Mouse (Mus musculus) liver, embryonic 11.5 days (tissue): ENCODE measurements around the gene Lyg2. TPM values are rescaled to one million over a fixed set of nuclear protein-coding genes. Genes with fewer than 3 reads are reported as not detected.

Source experiments
- ATAC-seq: fragments of 200-750 bp; cut with Nextera tagmentation; replicated peaks from 2 replicates; pipeline ENCODE4 v1.8.0; 2017; ENCODE audit warnings: moderate number of reproducible peaks, mild to moderate bottlenecking, moderate TSS enrichment, moderate library complexity; ENCODE audit not compliant: low FRiP score
- DNase-seq: peaks from one replicate; pipeline ENCODE4 v3.0.0-alpha.2; 2017; ENCODE audit warnings: low spot score
- H3K27ac ChIP-seq: fragments of 300-500 bp; sonication (generic); 2 replicates; pipeline ENCODE4 v1.5.1; 2014; ENCODE audit warnings: mild to moderate bottlenecking, low read depth, low read length, control low read depth
- H3K27me3 ChIP-seq: fragments of 300-500 bp; sonication (generic); replicated peaks from 2 replicates; pipeline ENCODE4 v1.6.1; 2014; ENCODE audit warnings: low read length, mixed read lengths; ENCODE audit not compliant: control insufficient read depth, insufficient read depth
- H3K36me3 ChIP-seq: fragments of 300-500 bp; sonication (generic); 2 replicates; pipeline ENCODE4 v1.6.1; 2014; ENCODE audit warnings: mild to moderate bottlenecking, low read length, moderate library complexity, mixed read lengths; ENCODE audit not compliant: control insufficient read depth, insufficient read depth
- H3K4me1 ChIP-seq: fragments of 300-500 bp; sonication (generic); replicated peaks from 2 replicates; pipeline ENCODE4 v1.6.1; 2014; ENCODE audit warnings: low read length, mixed read lengths; ENCODE audit not compliant: control insufficient read depth, insufficient read depth
- H3K4me2 ChIP-seq: fragments of 300-500 bp; sonication (generic); 2 replicates; pipeline ENCODE4 v1.6.1; 2014; ENCODE audit warnings: mild to moderate bottlenecking, control low read depth, moderate library complexity
- H3K4me3 ChIP-seq: fragments of 300-500 bp; sonication (generic); 2 replicates; pipeline ENCODE4 v1.5.1; 2014; ENCODE audit warnings: low read depth, low read length, control low read depth
- H3K9ac ChIP-seq: fragments of 300-500 bp; sonication (generic); 2 replicates; pipeline ENCODE4 v1.6.1; 2014; ENCODE audit warnings: low read depth, low read length, control low read depth
- H3K9me3 ChIP-seq: fragments of 300-500 bp; sonication (generic); 2 replicates; pipeline ENCODE4 v1.6.1; 2016; ENCODE audit warnings: low read length, inconsistent platforms, mixed read lengths; ENCODE audit not compliant: control insufficient read depth
- WGBS: fragments of 180-500 bp; shearing (Covaris S2); extraction: QIAGEN DNeasy Blood & Tissue Kit; methylation state at CpG from one replicate; pipeline ENCODE4 v1.1.7; 2014; 5-methylcytosine and 5-hydroxymethylcytosine counted together
- polyA plus RNA-seq: library from polyadenylated mRNA; unstranded; fragments of >200 nt; fragmentation: Nextera tagmentation; extraction: Ambion mirVana; gene quantifications from 2 replicates; pipeline ENCODE4 v1.2.1, GENCODE M21; 2014

The Lyg2 gene
- polyA plus RNA-seq, 1 experiment from 2014 or later: not detected

- Histone ChIP-seq H3K27ac (peak overlapping the region; percentile 66), H3K9ac (peak overlapping the region; percentile 78), H3K36me3 (no peaks in the 10 kb centered on the region), H3K4me3 (peak overlapping the region; percentile 71), H3K9me3 (no peaks in the 10 kb centered on the region), H3K27me3 (0 out of 2 replicates have a peak, but pooled peaks cover 2% of the 10 kb centered on the region), H3K4me2 (peak overlapping the region; percentile 79), H3K4me1 (no peaks in the 10 kb centered on the region)
- no peak for DNase-seq
- WGBS: 10% methylated on average over 23 of the region's 23 CpGs
- no peak for ATAC-seq
Observed at GRCm38 (mm10) chr1:37865401-37866215, 50.7 kb downstream of the Lyg2 start.

- WGBS: under 1% methylated on average over 86 of the region's 90 CpGs
- no peaks in the 10 kb centered on the region for H3K4me1 ChIP-seq
Observed at GRCm38 (mm10) chr1:37864511-37865400, 51.5 kb downstream of the Lyg2 start.

More at GRCm38 (mm10) chr1:37864511-37865400, 51.5 kb downstream of the Lyg2 start:
- Histone ChIP-seq H3K9me3 (no peaks in the 10 kb centered on the region), H3K27me3 (0 out of 2 replicates have a peak, but pooled peaks cover 2% of the 10 kb centered on the region), H3K9ac (peak overlapping the region; percentile 78), H3K4me3 (peak overlapping the region; percentile 71), H3K36me3 (no peaks in the 10 kb centered on the region), H3K4me2 (peak overlapping the region; percentile 84), H3K27ac (peak overlapping the region; percentile 66)
- DNase-seq (peak; percentile 98), ATAC-seq (peak; percentile 98)

Other genes starting within 250 kb of the Lyg2 start
- 0.58 and 0.69 TPM in 2 replicates for gene 2010300C02Rik, start 196.4 kb downstream of the Lyg2 start, polyA plus RNA-seq
- gene Tsga10, start 50.1 kb downstream of the Lyg2 start, polyA plus RNA-seq: 2.9 and 3.3 TPM in 2 replicates
- gene Lipt1, start 44.8 kb downstream of the Lyg2 start, polyA plus RNA-seq: 9.6 and 11.3 TPM in 2 replicates
- gene Mitd1, start 26.1 kb downstream of the Lyg2 start, polyA plus RNA-seq: 36.3 and 37.7 TPM in 2 replicates
- 288 and 300 TPM in 2 replicates for gene Mrpl30, start 26.0 kb downstream of the Lyg2 start, polyA plus RNA-seq
- gene Lyg1, start 41.3 kb upstream of the Lyg2 start, polyA plus RNA-seq: not detected in 2 replicates
- 105 and 110 TPM in 2 replicates for gene Txndc9, start 81.4 kb upstream of the Lyg2 start, polyA plus RNA-seq
- 35.0 and 40.1 TPM in 2 replicates for gene Eif5b, start 81.5 kb upstream of the Lyg2 start, polyA plus RNA-seq
- 31.2 and 32.2 TPM in 2 replicates for gene Rev1, start 213.3 kb upstream of the Lyg2 start, polyA plus RNA-seq